Mouse (Mus musculus) CH12.LX (cell line): Measurements from ENCODE around the gene H2-M3.
"Not testable (repeated sequence)": the region's sequence is repeated elsewhere in the genome, so short reads cannot be mapped to it uniquely, and the experiment has no call there.

ENCODE experiments used
- CTCF ChIP-seq, 2 experiments: IDR thresholded peaks in 1 of 2; conservative IDR thresholded peaks in 1 of 2; 2 replicates each; pipeline ENCODE4 v1.5.1; 2011 to 2012; ENCODE audit warnings: low read depth in 2 of 2, low read length in 2 of 2, improper control_type of control experiment in 1 of 2, inconsistent platforms in 1 of 2, mild to moderate bottlenecking in 1 of 2, moderate library complexity in 1 of 2
- GABPA ChIP-seq: IDR thresholded peaks from 2 replicates; pipeline ENCODE4 v1.6.1; 2012; ENCODE audit warnings: low read depth, low read length, improper control_type of control experiment, inconsistent platforms; ENCODE audit not compliant: insufficient replicate concordance
- MAFK ChIP-seq: IDR thresholded peaks from 2 replicates; pipeline ENCODE4 v1.6.1; 2011; ENCODE audit warnings: low read length, improper control_type of control experiment; ENCODE audit not compliant: insufficient replicate concordance
- NRF1 ChIP-seq: IDR thresholded peaks from 2 replicates; pipeline ENCODE4 v1.6.1; 2014; ENCODE audit warnings: low read depth, mild to moderate bottlenecking, inconsistent platforms, low read length, improper control_type of control experiment, moderate library complexity
- SIN3A ChIP-seq: IDR thresholded peaks from 2 replicates; pipeline ENCODE4 v1.6.1; 2012; ENCODE audit warnings: low read length, improper control_type of control experiment, inconsistent platforms
- TBP ChIP-seq: conservative IDR thresholded peaks from 2 replicates; pipeline ENCODE4 v1.6.1; 2011; ENCODE audit warnings: low read depth, low read length, improper control_type of control experiment
- TCF12 ChIP-seq: IDR thresholded peaks from 2 replicates; pipeline ENCODE4 v1.6.1; 2014; ENCODE audit warnings: low read depth, mild to moderate bottlenecking, inconsistent platforms, low read length, improper control_type of control experiment
- UBTF ChIP-seq: IDR thresholded peaks from 2 replicates; pipeline ENCODE4 v1.6.1; 2012; ENCODE audit warnings: low read depth, mild to moderate bottlenecking, inconsistent platforms, low read length, improper control_type of control experiment, moderate library complexity
- USF2 ChIP-seq: conservative IDR thresholded peaks from 2 replicates; pipeline ENCODE4 v1.6.1; 2011; ENCODE audit warnings: low read depth, low read length, improper control_type of control experiment
- ZKSCAN1 ChIP-seq: IDR thresholded peaks from 2 replicates; pipeline ENCODE4 v1.6.1; 2012; ENCODE audit warnings: low read depth, inconsistent platforms, low read length, improper control_type of control experiment, borderline replicate concordance

DNA sequence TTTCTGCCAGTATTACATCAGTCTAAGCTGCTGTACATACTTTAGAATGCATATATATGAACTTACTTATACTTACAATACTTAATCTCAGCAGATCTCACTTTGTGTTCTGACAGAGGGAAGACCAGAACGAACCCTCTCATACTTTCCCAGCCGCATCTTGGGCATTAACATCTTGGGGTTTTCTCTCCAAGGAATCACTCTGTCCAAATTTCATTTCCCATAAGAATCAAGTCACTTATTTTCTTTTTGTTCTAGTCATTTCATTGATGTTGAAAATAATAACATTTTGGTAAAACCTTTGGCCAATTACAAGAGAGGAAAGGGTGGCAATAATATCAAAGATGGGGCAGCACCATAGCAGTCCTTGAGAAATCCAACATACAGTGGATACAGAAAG lies 32.8 kb upstream of the H2-M3 start, which contains the start of gene Olfr97:
- TF ChIP-seq UBTF; ZKSCAN1; MAFK; USF2; CTCF (conservative IDR thresholded peaks at IDR 0.05 in 1 of 2, IDR thresholded peaks at IDR 0.05 in 1 of 2; ENCODE audit: low read depth in 2 of 2, low read length in 2 of 2); NRF1; GABPA; TBP; SIN3A; TCF12: not testable (repeated sequence)
